Mouse (Mus musculus) liver, embryonic 14.5 days (tissue): ENCODE measurements around the gene Gpr171.

Experiments used
- CTCF ChIP-seq: IDR thresholded peaks from 2 replicates; pipeline ENCODE4 v1.5.1; 2016; ENCODE audit warnings: antibody characterized with exemption, low read depth, control low read depth
- EP300 ChIP-seq: IDR thresholded peaks from 2 replicates; pipeline ENCODE4 v1.6.1; 2016; ENCODE audit warnings: antibody characterized with exemption, low read depth

DNA sequence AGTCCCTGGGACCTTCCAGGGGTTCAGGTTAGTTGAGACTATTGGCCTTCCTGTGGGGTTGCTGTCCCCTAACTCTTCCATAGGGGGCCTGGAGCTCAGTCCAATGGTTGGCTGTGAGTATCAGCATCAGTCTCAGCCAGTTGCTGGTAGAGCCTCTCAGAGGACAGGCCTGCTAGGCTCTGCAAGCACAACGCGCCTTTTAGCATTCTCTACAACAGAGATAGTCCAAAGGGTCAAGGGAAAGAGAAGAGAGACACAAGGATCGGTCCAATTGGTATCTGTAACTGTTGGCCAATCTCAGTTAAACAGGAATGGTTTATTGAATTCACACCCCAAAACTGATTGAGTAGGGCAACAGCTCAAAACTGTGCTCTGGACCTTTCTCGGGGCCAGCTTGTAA is 5.8 kb upstream of the Gpr171 start:
- TF ChIP-seq CTCF, result no peak
- TF ChIP-seq EP300, result no peak
